Mouse (Mus musculus) intestine, embryonic 15.5 days (tissue): Measurements from ENCODE around the gene Mid1. TPM values are rescaled to one million over a fixed set of nuclear protein-coding genes. Genes with fewer than 3 reads are reported as not detected.
A peak's percentile ranks its signal among the peaks of the same experiment; 100 is the strongest.

Source experiments
- ATAC-seq: fragments of 200-750 bp; cut with Nextera tagmentation; 2 replicates; pipeline ENCODE4 v1.8.0; 2017; ENCODE audit warnings: moderate TSS enrichment, moderate library complexity
- H3K27ac ChIP-seq: fragments of 300-500 bp; sonication (generic); 2 replicates; pipeline ENCODE4 v1.5.1; 2015; ENCODE audit warnings: mild to moderate bottlenecking, inconsistent platforms
- H3K27me3 ChIP-seq: fragments of 300-500 bp; sonication (generic); replicated peaks from 2 replicates; pipeline ENCODE4 v1.6.1; 2015; ENCODE audit warnings: inconsistent platforms
- H3K36me3 ChIP-seq: fragments of 300-500 bp; sonication (generic); 2 replicates; pipeline ENCODE4 v1.6.1; 2015; ENCODE audit warnings: inconsistent platforms
- H3K4me1 ChIP-seq: fragments of 300-500 bp; sonication (generic); replicated peaks from 2 replicates; pipeline ENCODE4 v1.6.1; 2015; ENCODE audit warnings: inconsistent platforms
- H3K4me2 ChIP-seq: fragments of 300-500 bp; sonication (generic); replicated peaks from 2 replicates; pipeline ENCODE4 v1.6.1; 2015; ENCODE audit warnings: mild to moderate bottlenecking, inconsistent platforms
- H3K4me3 ChIP-seq: fragments of 300-500 bp; sonication (generic); replicated peaks from 2 replicates; pipeline ENCODE4 v1.5.1; 2015; ENCODE audit warnings: inconsistent platforms
- H3K9ac ChIP-seq: fragments of 300-500 bp; sonication (generic); 2 replicates; pipeline ENCODE4 v1.6.1; 2015; ENCODE audit warnings: inconsistent platforms
- H3K9me3 ChIP-seq: fragments of 300-500 bp; sonication (generic); 2 replicates; pipeline ENCODE4 v1.6.1; 2016; ENCODE audit warnings: inconsistent platforms
- WGBS: fragments of 180-500 bp; shearing (Covaris S2); methylation state at CpG from one replicate; pipeline ENCODE4 v1.1.7; 2015; 5-methylcytosine and 5-hydroxymethylcytosine counted together
- polyA plus RNA-seq: library from polyadenylated mRNA; unstranded; fragments of >200 nt; fragmentation: Nextera tagmentation; extraction: Ambion mirVana; gene quantifications from 2 replicates; pipeline ENCODE4 v1.2.1, GENCODE M21; 2015

Mid1 gene
- 5.1 and 5.2 TPM in 2 replicates for polyA plus RNA-seq

- no peak within 1 kb of the TSS for H3K27ac ChIP-seq
- H3K4me1 ChIP-seq: no peaks in the 10 kb centered on the region
- no peaks in the 10 kb centered on the region for H3K36me3 ChIP-seq
- peak within 1 kb of the TSS; percentile 50 for H3K4me2 ChIP-seq
- WGBS: 18% methylated on average over 10 of the region's 10 CpGs
- H3K9ac ChIP-seq: no peak within 1 kb of the TSS
- no peaks in the 10 kb centered on the region for H3K9me3 ChIP-seq
- no peaks in the 10 kb centered on the region for H3K27me3 ChIP-seq
- H3K4me3 ChIP-seq: peak within 1 kb of the TSS; percentile 37
- peak; percentile 89 for ATAC-seq
Measured at GRCm38 (mm10) chrX:169685131-169685530, at the start of gene Mid1. Gene Mid1 (plus strand): TSS chrX:169685199.

- H3K9me3 ChIP-seq: no peaks in the 10 kb centered on the region
- H3K4me1 ChIP-seq: no peaks in the 10 kb centered on the region
- no peak overlapping the region for H3K9ac ChIP-seq
- no peak overlapping the region for H3K27ac ChIP-seq
- H3K36me3 ChIP-seq: no peaks in the 10 kb centered on the region
- no peak overlapping the region for H3K4me2 ChIP-seq
- no peak overlapping the region for H3K4me3 ChIP-seq
- ATAC-seq: no peak
- no peaks in the 10 kb centered on the region for H3K27me3 ChIP-seq
Measured at GRCm38 (mm10) chrX:169673056-169673455, 11.9 kb upstream of the Mid1 start.

- Histone ChIP-seq H3K9me3 (no peaks in the 10 kb centered on the region), H3K4me3 (no peak overlapping the region), H3K4me1 (no peaks in the 10 kb centered on the region), H3K36me3 (no peaks in the 10 kb centered on the region), H3K27ac (no peak overlapping the region), H3K4me2 (no peak overlapping the region), H3K27me3 (no peaks in the 10 kb centered on the region), H3K9ac (no peak overlapping the region)
- ATAC-seq: no peak
- WGBS: 45% methylated on average over 4 of the region's 4 CpGs
Measured at GRCm38 (mm10) chrX:169676313-169676712, 8.7 kb upstream of the Mid1 start.

- H3K27ac ChIP-seq: no peak overlapping the region
- H3K4me1 ChIP-seq: no peaks in the 10 kb centered on the region
- H3K4me3 ChIP-seq: peak overlapping the region; percentile 37
- H3K36me3 ChIP-seq: no peaks in the 10 kb centered on the region
- no peaks in the 10 kb centered on the region for H3K9me3 ChIP-seq
- H3K27me3 ChIP-seq: no peaks in the 10 kb centered on the region
- H3K9ac ChIP-seq: no peak overlapping the region
- no peak for ATAC-seq
- H3K4me2 ChIP-seq: peak overlapping the region; percentile 50
- WGBS: 28% methylated on average over 8 of the region's 8 CpGs
Measured at GRCm38 (mm10) chrX:169685731-169686130, 732 bp downstream of the Mid1 start.

- H3K36me3 ChIP-seq: no peaks in the 10 kb centered on the region
- H3K27ac ChIP-seq: no peak overlapping the region
- H3K4me2 ChIP-seq: no peak overlapping the region
- H3K4me1 ChIP-seq: no peaks in the 10 kb centered on the region
- ATAC-seq: no peak; the same call in 1 of the 2 replicates
- WGBS: 47% methylated on average over 2 of the region's 2 CpGs
- H3K9me3 ChIP-seq: no peaks in the 10 kb centered on the region
- H3K9ac ChIP-seq: no peak overlapping the region
- H3K27me3 ChIP-seq: no peaks in the 10 kb centered on the region
- H3K4me3 ChIP-seq: no peak overlapping the region
Measured at GRCm38 (mm10) chrX:169691217-169691616, 6.2 kb downstream of the Mid1 start.

- no peaks in the 10 kb centered on the region for H3K27me3 ChIP-seq
- H3K36me3 ChIP-seq: no peaks in the 10 kb centered on the region
- no peak overlapping the region for H3K9ac ChIP-seq
- H3K27ac ChIP-seq: no peak overlapping the region
- H3K4me1 ChIP-seq: no peaks in the 10 kb centered on the region
- no peak for ATAC-seq
- H3K4me2 ChIP-seq: no peak overlapping the region
- H3K9me3 ChIP-seq: no peaks in the 10 kb centered on the region
- WGBS: 50% methylated on average over 2 of the region's 2 CpGs
- no peak overlapping the region for H3K4me3 ChIP-seq
Measured at GRCm38 (mm10) chrX:169691675-169692074, 6.7 kb downstream of the Mid1 start.

GRCm38 (mm10) chrX:169692225-169692909 lies 7.4 kb downstream of the Mid1 start:
- Histone ChIP-seq H3K36me3 (no peaks in the 10 kb centered on the region), H3K27me3 (no peaks in the 10 kb centered on the region), H3K27ac (no peak overlapping the region), H3K4me1 (no peaks in the 10 kb centered on the region), H3K9me3 (no peaks in the 10 kb centered on the region), H3K4me2 (no peak overlapping the region), H3K9ac (no peak overlapping the region), H3K4me3 (no peak overlapping the region)
- no peak for ATAC-seq
- 66% methylated on average over 6 of the region's 6 CpGs for WGBS

GRCm38 (mm10) chrX:169704016-169704602 lies 19.1 kb downstream of the Mid1 start:
- Histone ChIP-seq H3K4me2 (no peak overlapping the region), H3K4me1 (no peaks in the 10 kb centered on the region), H3K4me3 (no peak overlapping the region), H3K27ac (no peak overlapping the region), H3K36me3 (no peaks in the 10 kb centered on the region), H3K9me3 (no peaks in the 10 kb centered on the region), H3K9ac (no peak overlapping the region), H3K27me3 (no peaks in the 10 kb centered on the region)
- WGBS: 88% methylated on average over 2 of the region's 2 CpGs
- ATAC-seq: no peak

GRCm38 (mm10) chrX:169723511-169723910 lies 38.5 kb downstream of the Mid1 start:
- H3K36me3 ChIP-seq: no peaks in the 10 kb centered on the region
- no peaks in the 10 kb centered on the region for H3K9me3 ChIP-seq
- no peak overlapping the region for H3K9ac ChIP-seq
- no peak overlapping the region for H3K4me2 ChIP-seq
- 91% methylated on average over 1 of the region's 1 CpGs for WGBS
- no peaks in the 10 kb centered on the region for H3K4me1 ChIP-seq
- no peak overlapping the region for H3K27ac ChIP-seq
- H3K27me3 ChIP-seq: no peaks in the 10 kb centered on the region
- ATAC-seq: no peak
- no peak overlapping the region for H3K4me3 ChIP-seq

GRCm38 (mm10) chrX:169735387-169735969 lies 50.5 kb downstream of the Mid1 start:
- Histone ChIP-seq H3K9me3 (no peaks in the 10 kb centered on the region), H3K4me3 (no peak overlapping the region), H3K4me1 (no peaks in the 10 kb centered on the region), H3K27me3 (no peaks in the 10 kb centered on the region), H3K27ac (no peak overlapping the region), H3K36me3 (no peaks in the 10 kb centered on the region), H3K9ac (no peak overlapping the region), H3K4me2 (no peak overlapping the region)
- ATAC-seq: no peak
- 74% methylated on average over 3 of the region's 3 CpGs for WGBS

- WGBS: 67% methylated on average over 3 of the region's 3 CpGs
- H3K9me3 ChIP-seq: no peaks in the 10 kb centered on the region
- no peak overlapping the region for H3K9ac ChIP-seq
- H3K4me2 ChIP-seq: no peak overlapping the region
- H3K4me3 ChIP-seq: no peak overlapping the region
- no peak for ATAC-seq
- H3K27ac ChIP-seq: no peak overlapping the region
- H3K4me1 ChIP-seq: no peaks in the 10 kb centered on the region
- H3K27me3 ChIP-seq: no peaks in the 10 kb centered on the region
- H3K36me3 ChIP-seq: no peaks in the 10 kb centered on the region
Measured at GRCm38 (mm10) chrX:169758001-169758400, 73.0 kb downstream of the Mid1 start.

GRCm38 (mm10) chrX:169779535-169779934 lies 94.5 kb downstream of the Mid1 start, which contains the start of gene 4933400A11Rik:
Gene 4933400A11Rik (minus strand): TSS chrX:169779635.
- no peak for ATAC-seq
- H3K36me3 ChIP-seq: no peaks in the 10 kb centered on the region
- H3K27me3 ChIP-seq: no peaks in the 10 kb centered on the region; the same call in 1 of the 2 replicates
- no peaks in the 10 kb centered on the region for H3K4me1 ChIP-seq
- H3K4me2 ChIP-seq: no peak within 1 kb of the TSS
- H3K9me3 ChIP-seq: no peaks in the 10 kb centered on the region
- H3K9ac ChIP-seq: no peak within 1 kb of the TSS
- 89% methylated on average over 3 of the region's 3 CpGs for WGBS
- H3K27ac ChIP-seq: no peak within 1 kb of the TSS
- H3K4me3 ChIP-seq: no peak within 1 kb of the TSS

GRCm38 (mm10) chrX:169789702-169790101 lies 104.7 kb downstream of the Mid1 start:
- H3K9me3 ChIP-seq: no peaks in the 10 kb centered on the region
- H3K4me2 ChIP-seq: no peak overlapping the region
- 85% methylated on average over 5 of the region's 5 CpGs for WGBS
- no peak overlapping the region for H3K9ac ChIP-seq
- no peak for ATAC-seq
- H3K36me3 ChIP-seq: no peaks in the 10 kb centered on the region
- no peak overlapping the region for H3K27ac ChIP-seq
- H3K27me3 ChIP-seq: no peaks in the 10 kb centered on the region
- no peaks in the 10 kb centered on the region for H3K4me1 ChIP-seq
- no peak overlapping the region for H3K4me3 ChIP-seq
